Mouse (Mus musculus) adrenal gland, postnatal 4 days (tissue): Measurements from ENCODE around the gene Sctr. TPM values are rescaled to one million over a fixed set of nuclear protein-coding genes. Genes with fewer than 3 reads are reported as not detected.

Experiments
- DNase-seq, 2 experiments: peaks; one replicate each; pipeline ENCODE4 v3.0.0; 2021 to 2022; ENCODE audit warnings: low spot score in 2 of 2, mixed read lengths in 2 of 2
- total RNA-seq, 2 experiments: library from RNA; stranded (reverse); gene quantifications; 2 replicates each; pipeline ENCODE4 v1.2.3; 2021

Gene Sctr
- total RNA-seq, 2 experiments from 2014 or later, result 15.5 to 19.7 TPM

GRCm38 (mm10) chr1:120100456-120101226 is 93.9 kb downstream of the Sctr start:
- no peak for DNase-seq

- no peak for DNase-seq
Measured at GRCm38 (mm10) chr1:120101227-120101609, 94.5 kb downstream of the Sctr start.

- DNase-seq, result no peak
Measured at GRCm38 (mm10) chr1:120105556-120105959, 98.9 kb downstream of the Sctr start.

- no peak for DNase-seq
Measured at GRCm38 (mm10) chr1:120109741-120110432, 103.2 kb downstream of the Sctr start.

- no peak for DNase-seq
Measured at GRCm38 (mm10) chr1:120111766-120112165, 105.1 kb downstream of the Sctr start.

GRCm38 (mm10) chr1:120112251-120113187 is 105.8 kb downstream of the Sctr start:
- no peak for DNase-seq

Other genes starting within 250 kb of the Sctr start
- 10 to 100 TPM; 30.2 to 31.7 TPM for gene Ptpn4, start 169.3 kb upstream of the Sctr start, total RNA-seq
- gene Tmem177, start 93.7 kb upstream of the Sctr start, total RNA-seq, result 10 to 100 TPM in 1 of 2 experiments, 1 to 10 TPM in 1; 9.7 to 10.1 TPM
- under 1 TPM; 0.56 to 0.62 TPM for gene Cfap221, start 9.7 kb upstream of the Sctr start, total RNA-seq
- gene Tmem37, start 67.2 kb downstream of the Sctr start, total RNA-seq, result 10 to 100 TPM; 17.5 to 18.5 TPM
- gene Dbi, start 114.2 kb downstream of the Sctr start, total RNA-seq, result 100 to 1,000 TPM; 429 to 512 TPM
- gene 3110009E18Rik, start 114.3 kb downstream of the Sctr start, total RNA-seq, result 10 to 100 TPM; 12.5 to 14.2 TPM